Mouse (Mus musculus) thymus, postnatal 36 days (tissue): ENCODE measurements around the gene Cdh6.

Source experiments
- DNase-seq, 2 experiments: peaks; one replicate each; pipeline ENCODE4 v3.0.0; 2022; ENCODE audit warnings: mixed read lengths in 2 of 2

The Cdh6 gene

DNA sequence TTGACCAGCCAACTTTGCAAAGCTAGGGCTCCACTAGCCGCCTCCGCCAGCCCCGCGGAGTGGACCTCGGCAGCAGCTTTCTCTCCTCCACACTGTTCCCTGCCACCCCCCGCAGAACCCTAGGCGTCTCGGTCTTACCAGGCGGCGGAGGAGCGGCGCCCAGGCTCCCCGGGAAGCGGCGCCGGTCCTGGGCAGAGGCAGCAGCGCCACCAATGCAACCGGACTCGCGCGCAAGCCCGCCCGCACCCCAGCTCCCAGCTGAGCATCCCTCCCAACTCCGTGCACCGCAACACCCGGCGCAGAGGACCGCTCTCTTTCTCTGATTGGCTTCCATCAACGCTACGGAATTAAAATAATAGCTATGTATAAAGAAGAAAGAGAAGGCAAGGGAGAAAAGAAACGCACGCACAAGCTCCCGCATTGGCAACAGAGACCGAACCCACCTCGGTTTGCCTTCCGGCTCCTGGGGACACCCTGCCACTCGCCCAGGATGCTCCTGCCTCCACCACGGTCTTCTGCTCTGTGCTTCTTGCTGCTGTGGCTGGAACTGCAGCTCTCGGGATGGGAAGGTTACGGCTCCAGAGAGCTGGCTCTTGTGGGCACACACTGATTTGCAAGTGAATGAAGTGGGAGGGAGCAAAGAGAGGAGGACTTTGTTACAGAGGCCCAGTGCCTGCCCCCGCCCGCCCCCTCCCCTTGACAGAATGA is at the start of gene Cdh6:
Gene Cdh6, minus strand, starts transcription at position 605 of the 708 bp plus-strand sequence.
- DNase-seq, result no peak

GRCm38 (mm10) chr15:13219727-13220454 is 46.4 kb upstream of the Cdh6 start:
- no peak for DNase-seq

GRCm38 (mm10) chr15:13217800-13218199 is 44.3 kb upstream of the Cdh6 start:
- no peak for DNase-seq

DNA sequence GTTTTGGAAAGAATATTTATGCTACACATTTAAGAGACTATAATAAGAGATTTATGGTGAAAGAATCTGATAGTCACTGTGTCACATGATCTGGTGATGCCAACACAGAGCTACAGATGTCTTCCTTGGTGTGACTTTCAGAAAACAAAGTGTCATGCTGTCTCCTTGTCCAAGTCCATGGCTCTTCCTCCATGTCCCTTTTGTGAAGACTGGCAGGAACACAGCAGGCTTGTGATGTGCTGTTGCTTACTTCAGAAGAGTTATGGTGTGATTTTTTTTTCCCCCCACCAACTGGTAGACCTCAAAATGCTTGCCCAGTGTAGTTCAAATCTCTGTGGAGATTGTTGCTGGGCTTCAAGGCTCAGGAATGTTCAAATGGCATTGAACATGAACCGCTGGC is 43.7 kb upstream of the Cdh6 start:
- no peak for DNase-seq

DNA sequence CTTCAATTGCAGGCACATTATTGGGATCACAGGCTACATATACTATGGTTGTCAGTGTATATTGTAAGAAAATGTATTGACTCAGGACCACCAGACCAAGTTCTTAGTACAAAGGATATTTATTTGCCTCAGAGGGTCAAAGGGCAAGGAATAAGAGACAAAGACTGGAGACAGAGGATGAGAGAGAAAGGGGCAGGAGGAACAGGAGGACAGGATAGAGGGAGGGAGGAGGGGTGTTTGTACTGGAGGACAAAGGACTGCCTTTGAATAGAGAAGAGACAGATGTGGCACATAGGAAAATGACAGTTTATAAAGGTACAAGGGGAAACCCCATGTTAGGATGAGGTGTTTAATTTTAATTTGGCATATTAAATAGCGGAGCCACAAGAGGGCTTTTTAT is 39.5 kb upstream of the Cdh6 start:
- no peak for DNase-seq

- no peak for DNase-seq
Measured at GRCm38 (mm10) chr15:13212027-13212685, 38.7 kb upstream of the Cdh6 start.

- no peak for DNase-seq
Measured at GRCm38 (mm10) chr15:13210186-13210585, 36.7 kb upstream of the Cdh6 start.

DNA sequence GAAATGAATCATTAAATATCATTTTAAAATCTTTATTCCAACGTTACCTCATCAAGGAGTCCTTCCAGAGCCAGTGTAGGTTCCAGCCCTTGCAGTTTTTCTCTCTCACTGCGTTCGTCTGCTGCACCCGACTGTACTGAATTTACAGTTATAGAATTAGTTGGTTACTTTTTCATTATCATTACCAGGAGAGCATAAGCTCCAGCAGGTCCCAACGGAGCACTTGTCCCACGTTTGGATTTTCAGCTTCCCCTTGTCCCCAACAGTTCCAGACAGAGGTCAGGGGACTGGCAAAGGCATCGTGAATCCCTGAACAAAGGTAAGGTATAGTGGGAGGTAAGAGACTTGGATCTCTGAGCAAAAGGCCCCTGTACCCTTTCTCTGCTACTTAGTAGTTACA is 35.2 kb upstream of the Cdh6 start:
- DNase-seq, result no peak

DNA sequence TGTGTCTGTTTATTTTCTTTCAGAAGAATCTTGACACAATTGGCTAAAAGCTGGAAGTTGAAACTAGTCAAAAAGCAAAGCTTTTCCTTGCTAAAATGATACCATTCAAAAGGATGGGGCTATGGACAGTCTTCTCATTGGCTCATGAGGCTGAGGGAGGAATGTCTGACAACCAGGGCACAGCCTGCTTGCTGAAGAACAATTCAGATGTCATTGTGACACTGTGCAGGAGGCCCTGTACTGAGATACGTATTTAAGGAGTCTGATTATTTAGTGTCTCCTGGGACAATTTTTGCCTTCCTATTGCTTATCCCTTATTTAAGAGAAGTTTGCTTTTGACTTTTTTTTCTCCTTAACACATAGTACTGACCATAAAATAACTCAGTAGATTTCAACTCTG is 22.8 kb upstream of the Cdh6 start:
- no peak for DNase-seq

DNA sequence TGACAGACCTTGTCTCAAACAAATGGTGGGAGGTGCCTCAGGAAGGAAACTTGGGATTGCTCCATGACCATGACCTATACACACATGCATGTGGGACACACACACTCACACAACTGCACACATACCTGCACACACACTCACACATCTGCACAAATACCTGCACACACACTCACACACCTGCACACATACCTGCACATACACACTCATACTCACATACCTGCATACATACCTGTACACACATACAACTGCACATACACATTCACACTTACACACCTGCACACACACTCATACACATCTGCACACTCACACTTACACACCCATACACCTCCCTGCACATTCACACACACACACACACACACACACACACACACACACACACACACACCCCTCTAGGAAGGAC is 20.6 kb upstream of the Cdh6 start:
- no peak for DNase-seq

GRCm38 (mm10) chr15:13193076-13193475 is 19.6 kb upstream of the Cdh6 start:
- DNase-seq, result no peak

DNA sequence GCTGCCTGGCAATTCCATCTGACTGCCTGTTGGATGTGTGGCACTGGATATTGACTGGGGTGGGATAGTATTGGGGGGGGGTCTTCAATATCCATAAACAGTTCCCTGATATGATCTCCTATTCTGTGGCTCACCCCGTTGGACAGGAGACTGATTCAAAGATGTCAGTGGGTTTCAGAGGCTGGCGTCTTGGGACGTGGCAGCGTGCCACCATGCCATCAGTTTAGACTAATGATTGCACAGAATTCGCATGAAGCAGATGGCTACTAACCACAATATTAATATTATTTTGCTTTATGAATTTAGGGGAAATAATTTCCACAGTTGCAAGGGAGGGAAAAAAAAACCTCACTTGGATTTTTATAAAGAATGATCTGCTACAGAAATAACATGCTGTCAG is 10.2 kb upstream of the Cdh6 start:
- DNase-seq, result no peak

- no peak for DNase-seq
Measured at GRCm38 (mm10) chr15:13181430-13181829, 8.0 kb upstream of the Cdh6 start.

DNA sequence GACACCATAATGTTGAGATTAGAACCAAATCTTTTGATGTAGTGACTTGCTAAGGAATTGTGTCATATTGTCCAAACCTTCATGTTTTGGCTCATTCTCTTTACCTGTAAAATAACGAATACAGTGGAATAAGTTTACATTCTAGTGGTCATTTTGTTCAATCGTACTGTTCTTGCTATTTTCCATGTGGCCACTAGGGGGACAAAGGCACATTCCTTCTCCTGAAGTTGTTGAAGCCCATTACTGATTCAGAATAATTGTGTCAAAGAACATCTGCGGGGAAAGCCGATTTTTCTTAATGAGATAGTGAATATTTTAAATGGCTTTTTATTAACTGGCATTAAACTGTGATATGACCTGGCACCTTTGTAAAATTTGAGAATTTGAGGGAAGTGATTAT is 7.5 kb upstream of the Cdh6 start:
- DNase-seq, result no peak

DNA sequence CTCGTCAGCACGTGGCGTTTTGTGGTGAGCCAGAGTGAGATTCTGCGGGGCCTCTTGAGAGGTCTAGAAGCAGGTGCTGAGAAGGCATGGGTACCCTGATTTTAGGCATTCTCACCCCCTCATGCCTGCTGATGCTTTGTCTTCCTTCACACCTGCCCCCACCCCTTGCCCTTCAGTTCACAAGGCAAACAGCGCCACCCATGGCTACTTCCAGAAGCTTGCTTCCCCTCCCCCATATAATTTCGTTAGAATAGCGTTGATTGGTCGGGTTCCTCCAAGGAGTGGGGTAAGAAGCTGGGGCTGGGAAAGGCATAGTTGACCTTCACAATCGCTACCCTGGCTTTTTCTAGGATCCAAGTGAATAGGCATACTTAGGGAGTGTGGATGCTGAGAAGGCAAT is 2.5 kb upstream of the Cdh6 start:
- no peak for DNase-seq

GRCm38 (mm10) chr15:13174618-13174980 is 1.1 kb upstream of the Cdh6 start:
- DNase-seq, result no peak

DNA sequence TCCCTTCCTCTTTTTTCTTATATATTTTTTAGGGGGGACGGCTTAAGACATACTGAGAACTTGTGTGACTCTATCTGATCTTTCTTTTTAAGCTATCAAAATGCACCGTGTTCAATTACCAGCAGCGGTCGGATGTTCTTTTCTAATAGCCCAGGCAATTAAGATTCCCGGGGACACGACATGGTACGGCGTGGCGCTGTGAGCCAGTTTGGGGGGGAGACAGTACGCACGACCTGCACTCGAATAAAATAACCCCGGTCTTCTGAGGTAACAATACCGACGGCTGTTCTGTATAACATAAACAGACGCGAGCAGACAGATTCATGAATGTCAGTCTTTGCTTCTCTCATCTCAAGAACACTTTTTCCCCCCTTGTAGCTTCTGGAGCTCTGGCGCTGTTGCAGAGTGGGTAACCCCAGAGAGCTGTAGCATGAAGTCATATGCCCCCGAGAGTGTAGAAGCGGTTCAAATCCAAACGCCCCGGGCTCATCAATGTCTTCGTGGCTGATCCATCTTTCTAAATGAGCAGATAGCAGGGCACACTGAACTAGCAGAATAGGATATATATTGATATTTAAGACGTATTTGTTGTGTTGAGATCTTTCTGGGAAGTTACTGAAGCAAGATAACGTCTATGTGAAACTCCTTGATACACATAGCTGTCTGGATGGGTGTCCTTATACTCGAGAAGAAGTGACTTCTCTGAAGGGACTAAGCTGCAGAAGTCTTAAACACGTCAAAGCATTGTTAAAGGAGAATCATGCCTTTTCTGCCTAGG is 554 bp upstream of the Cdh6 start:
- DNase-seq, result no peak

GRCm38 (mm10) chr15:13172365-13173070 is 957 bp downstream of the Cdh6 start:
- no peak for DNase-seq

DNA sequence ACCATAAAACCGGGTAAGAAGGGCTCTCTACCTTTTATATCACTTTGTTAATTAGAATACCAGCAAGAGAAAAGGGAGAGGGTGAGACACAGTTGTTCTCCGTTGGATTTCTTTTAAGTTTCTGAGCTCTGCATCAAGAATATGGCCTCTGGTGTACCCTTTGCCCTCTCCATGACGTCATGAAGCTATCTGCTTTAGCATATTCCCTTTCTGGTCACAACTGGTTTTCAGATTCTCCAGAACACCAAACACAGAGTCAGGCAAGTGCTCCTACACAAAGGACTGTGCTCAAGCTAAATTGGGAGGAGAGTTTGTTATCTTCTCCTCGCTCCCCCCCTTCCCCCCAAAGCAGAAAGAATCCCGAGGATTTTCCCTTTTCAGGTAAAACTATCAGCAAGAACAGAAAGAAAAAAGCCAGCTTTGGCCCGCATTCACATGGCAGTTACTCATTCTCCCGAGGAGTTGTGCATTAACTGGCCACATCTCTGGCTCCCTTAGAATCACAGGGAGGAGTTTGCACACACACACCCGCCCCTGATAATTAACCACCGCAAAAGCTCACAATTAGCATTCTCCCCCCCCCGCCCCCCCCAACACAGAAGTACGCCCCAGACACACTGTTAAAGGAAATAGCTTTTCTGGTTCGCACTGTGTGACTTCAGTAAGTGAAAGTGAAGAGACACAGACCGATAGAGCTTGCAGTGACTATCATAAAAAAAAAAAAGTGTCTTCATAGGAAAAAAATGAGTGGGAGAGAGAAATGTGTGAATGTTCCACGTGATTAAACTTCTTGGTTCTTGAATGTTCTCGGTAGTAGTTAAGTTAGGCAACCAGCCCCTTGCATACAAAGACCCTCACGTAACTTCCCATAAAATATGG is 1.8 kb downstream of the Cdh6 start:
- no peak for DNase-seq

GRCm38 (mm10) chr15:13165094-13165885 is 8.2 kb downstream of the Cdh6 start:
- DNase-seq, result no peak

- DNase-seq, result no peak
Measured at GRCm38 (mm10) chr15:13155820-13156219, 17.7 kb downstream of the Cdh6 start.
